Mouse (Mus musculus) bone marrow macrophage, adult 2 months (primary cell): ENCODE results near the gene Adh6a. TPM values are rescaled to one million over a fixed set of nuclear protein-coding genes. Genes with fewer than 3 reads are reported as not detected.
"Not testable (repeated sequence)": the region's sequence is repeated elsewhere in the genome, so short reads cannot be mapped to it uniquely, and the experiment has no call there.

Source experiments
- H3K27ac ChIP-seq: 2 replicates; pipeline ENCODE4 v1.5.1; 2012; ENCODE audit warnings: low read depth, low read length; ENCODE audit not compliant: insufficient read depth
- H3K4me1 ChIP-seq: 2 replicates; pipeline ENCODE4 v1.6.1; 2012; ENCODE audit warnings: low read length; ENCODE audit not compliant: control insufficient read depth, insufficient read depth
- H3K4me3 ChIP-seq: 2 replicates; pipeline ENCODE4 v1.5.1; 2012; ENCODE audit warnings: mild to moderate bottlenecking, low read length, moderate library complexity; ENCODE audit not compliant: insufficient read depth
- CTCF ChIP-seq: IDR thresholded peaks from 2 replicates; pipeline ENCODE4 v1.5.1; 2012; ENCODE audit warnings: low read depth, mild to moderate bottlenecking, low read length, moderate library complexity
- POLR2A ChIP-seq: IDR thresholded peaks from 2 replicates; pipeline ENCODE4 v1.6.1; 2012; ENCODE audit warnings: mild to moderate bottlenecking, low read depth, low read length, borderline replicate concordance
- polyA plus RNA-seq: library from polyadenylated mRNA; stranded (reverse); fragments of >200 nt; gene quantifications from 2 replicates; pipeline ENCODE4 v1.2.4, GENCODE M21; 2012; ENCODE audit not compliant: missing spikeins, insufficient read depth, insufficient read length

Adh6a gene
- polyA plus RNA-seq, 1 experiment: not detected

GRCm38 (mm10) chr3:138358856-138359255 lies 45.8 kb downstream of the Adh6a start:
- Histone ChIP-seq H3K4me3 (no peak overlapping the region), H3K27ac (no peak overlapping the region), H3K4me1 (no peaks in the 10 kb centered on the region)
- TF ChIP-seq POLR2A: no peak
- TF ChIP-seq CTCF: no peak

GRCm38 (mm10) chr3:138360721-138361120 lies 47.6 kb downstream of the Adh6a start:
- Histone ChIP-seq H3K27ac (no peak overlapping the region), H3K4me1 (no peaks in the 10 kb centered on the region), H3K4me3 (no peak overlapping the region)
- TF ChIP-seq POLR2A (no peak), CTCF (no peak)

GRCm38 (mm10) chr3:138362920-138363319 lies 49.8 kb downstream of the Adh6a start:
- H3K4me1 ChIP-seq: no peaks in the 10 kb centered on the region
- no peak overlapping the region for H3K27ac ChIP-seq
- no peak overlapping the region for H3K4me3 ChIP-seq
- no peak for TF ChIP-seq POLR2A
- TF ChIP-seq CTCF: no peak

GRCm38 (mm10) chr3:138366181-138366580 lies 53.1 kb downstream of the Adh6a start:
- no peak for TF ChIP-seq CTCF
- no peak for TF ChIP-seq POLR2A
- Histone ChIP-seq H3K4me1 (no peaks in the 10 kb centered on the region), H3K4me3 (no peak overlapping the region), H3K27ac (no peak overlapping the region)

GRCm38 (mm10) chr3:138369546-138369945 lies 56.5 kb downstream of the Adh6a start:
- H3K27ac ChIP-seq: no peak overlapping the region
- no peak overlapping the region for H3K4me3 ChIP-seq
- H3K4me1 ChIP-seq: no peaks in the 10 kb centered on the region
- TF ChIP-seq CTCF (no peak), POLR2A (no peak)

GRCm38 (mm10) chr3:138370289-138370688 lies 57.2 kb downstream of the Adh6a start:
- not testable (repeated sequence) for H3K27ac ChIP-seq, H3K4me1 ChIP-seq, H3K4me3 ChIP-seq

- Histone ChIP-seq H3K27ac (no peak overlapping the region), H3K4me3 (no peak overlapping the region), H3K4me1 (no peaks in the 10 kb centered on the region)
- no peak for TF ChIP-seq POLR2A
- no peak for TF ChIP-seq CTCF
Observed at GRCm38 (mm10) chr3:138373920-138374319, 60.8 kb downstream of the Adh6a start.

GRCm38 (mm10) chr3:138375148-138375547 lies 62.1 kb downstream of the Adh6a start:
- no peak overlapping the region for H3K4me3 ChIP-seq
- no peak overlapping the region for H3K27ac ChIP-seq
- no peaks in the 10 kb centered on the region for H3K4me1 ChIP-seq
- TF ChIP-seq POLR2A (no peak), CTCF (no peak)

Other genes starting within 250 kb of the Adh6a start
- gene 1110002E22Rik, start 248.2 kb upstream of the Adh6a start, polyA plus RNA-seq: not detected in 2 replicates
- not detected in 2 replicates for gene Gm5105, start 245.9 kb upstream of the Adh6a start, polyA plus RNA-seq
- gene Trmt10a, start 169.8 kb upstream of the Adh6a start, polyA plus RNA-seq: 2.6 and 4.7 TPM in 2 replicates
- 0.27 and 1.0 TPM in 2 replicates for gene Mttp, start 168.3 kb upstream of the Adh6a start, polyA plus RNA-seq
- gene 4930579F01Rik, start 119.5 kb upstream of the Adh6a start, polyA plus RNA-seq: not detected in 2 replicates
- gene Adh7, start 95.5 kb upstream of the Adh6a start, polyA plus RNA-seq: not detected in 2 replicates
- not detected in 2 replicates for gene Adh1, start 52.3 kb upstream of the Adh6a start, polyA plus RNA-seq
- not detected in 2 replicates for gene Adh6b, start 28.5 kb downstream of the Adh6a start, polyA plus RNA-seq
- not detected in 2 replicates for gene Adh4, start 102.2 kb downstream of the Adh6a start, polyA plus RNA-seq
- gene Adh5, start 129.8 kb downstream of the Adh6a start, polyA plus RNA-seq: 80.6 and 86.5 TPM in 2 replicates
- gene Metap1, start 176.2 kb downstream of the Adh6a start, polyA plus RNA-seq: 22.6 and 33.7 TPM in 2 replicates
- 92.7 and 102 TPM in 2 replicates for gene Eif4e, start 212.9 kb downstream of the Adh6a start, polyA plus RNA-seq